Mouse (Mus musculus) retina, postnatal 1 day (tissue): ENCODE measurements around the gene BC034090.

Experiments used
- DNase-seq: peaks from one replicate; pipeline ENCODE4 v3.0.0-alpha.2; 2012

BC034090 gene

DNA sequence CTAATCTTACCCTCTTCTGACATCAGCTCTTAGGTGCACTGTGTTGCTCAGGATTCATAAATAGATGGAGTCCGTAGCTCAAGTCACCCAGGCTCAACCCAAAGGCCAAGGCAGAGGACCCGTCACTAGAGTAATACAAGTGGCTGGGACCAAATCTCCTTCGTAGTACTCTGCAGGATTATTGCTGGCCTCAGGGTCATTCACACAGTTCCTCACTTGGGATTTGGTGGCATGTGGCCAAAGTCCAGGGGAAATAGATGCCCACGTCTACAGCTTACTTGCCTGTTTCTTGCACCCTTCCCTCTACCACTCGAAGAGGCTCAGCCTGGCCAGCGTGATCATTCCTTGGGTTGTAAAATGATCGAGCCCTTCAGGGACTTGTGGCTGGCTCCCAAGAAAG lies 30.3 kb downstream of the BC034090 start:
- no peak for DNase-seq

DNA sequence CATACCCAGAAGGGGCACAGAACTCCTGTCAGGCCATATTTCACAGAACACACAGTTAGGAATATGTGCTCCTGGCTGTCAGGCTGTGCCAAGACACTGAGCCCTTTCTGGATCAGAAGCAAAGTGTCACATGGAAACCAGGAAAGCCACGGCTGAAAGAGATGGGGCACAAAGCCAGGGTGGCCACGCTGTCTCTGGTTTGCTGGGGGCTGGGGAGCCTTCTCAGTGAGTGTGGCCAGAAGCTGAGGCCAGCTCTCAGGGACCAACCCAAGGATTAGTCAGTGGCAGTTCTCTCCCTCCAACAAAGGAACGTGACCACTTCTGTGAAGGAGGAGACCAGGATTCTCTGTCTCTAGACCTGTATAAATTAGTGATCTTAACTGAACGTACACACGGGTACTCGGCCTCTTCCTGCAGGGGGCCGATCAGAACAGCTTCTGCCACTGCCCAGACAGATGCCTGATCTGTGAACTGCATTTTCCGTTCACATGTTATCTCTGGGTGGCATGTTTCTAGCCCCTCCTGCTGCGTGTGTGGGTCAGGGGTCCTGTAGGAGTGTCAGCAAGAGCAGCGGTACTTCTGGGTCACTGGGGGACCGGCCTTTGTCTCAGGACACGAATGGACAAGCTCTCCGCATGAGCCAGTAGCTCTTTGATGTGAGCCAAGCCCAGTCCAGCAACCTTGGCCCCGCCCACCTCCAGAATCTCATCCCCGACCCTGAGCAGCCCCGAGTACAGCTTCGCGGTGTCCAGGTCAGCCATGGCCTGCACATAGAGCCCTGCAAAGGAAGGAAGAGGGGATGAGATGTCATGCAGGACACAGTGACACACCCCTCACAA lies 31.1 kb downstream of the BC034090 start:
- peak; percentile 69 for DNase-seq

DNA sequence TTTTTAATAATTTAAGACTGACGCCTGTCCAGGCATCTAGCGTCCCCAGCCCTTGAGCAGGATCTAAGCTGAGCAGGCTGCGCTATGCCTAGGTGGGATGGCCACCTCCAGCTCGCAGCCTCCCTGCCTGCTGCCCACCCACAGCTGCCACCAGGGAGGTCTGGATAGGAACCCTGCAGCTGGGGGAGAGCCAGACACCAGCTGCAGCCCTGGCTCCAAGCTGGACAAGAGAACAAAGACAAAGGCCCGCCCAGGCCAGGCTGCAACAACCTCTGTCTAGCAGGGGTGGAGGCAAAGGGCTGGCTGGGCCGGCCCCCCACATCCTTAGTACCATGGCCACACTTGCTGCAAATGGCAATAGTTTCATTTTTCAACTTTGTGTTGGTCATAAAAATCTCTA lies 31.8 kb downstream of the BC034090 start:
- peak; percentile 90 for DNase-seq

DNA sequence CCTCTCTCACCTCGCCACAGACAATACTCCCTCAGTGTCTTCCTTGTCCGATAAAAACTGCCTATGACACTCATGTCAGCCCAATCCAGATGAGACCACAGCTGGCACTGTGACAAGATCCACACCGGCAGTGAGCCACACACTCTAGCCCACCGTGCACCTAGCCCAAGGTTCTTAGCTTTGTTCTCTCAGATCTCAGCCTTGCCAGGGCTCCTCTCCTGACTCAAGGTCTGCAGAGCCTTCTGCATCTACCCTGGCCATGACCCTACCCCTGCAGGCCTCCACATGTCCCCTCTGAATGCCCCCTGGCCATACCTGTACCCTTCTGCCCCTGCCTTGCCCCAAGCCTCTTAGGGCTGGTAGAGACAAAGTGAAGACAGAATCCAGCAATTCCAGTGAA lies 32.2 kb downstream of the BC034090 start:
- no peak for DNase-seq

DNA sequence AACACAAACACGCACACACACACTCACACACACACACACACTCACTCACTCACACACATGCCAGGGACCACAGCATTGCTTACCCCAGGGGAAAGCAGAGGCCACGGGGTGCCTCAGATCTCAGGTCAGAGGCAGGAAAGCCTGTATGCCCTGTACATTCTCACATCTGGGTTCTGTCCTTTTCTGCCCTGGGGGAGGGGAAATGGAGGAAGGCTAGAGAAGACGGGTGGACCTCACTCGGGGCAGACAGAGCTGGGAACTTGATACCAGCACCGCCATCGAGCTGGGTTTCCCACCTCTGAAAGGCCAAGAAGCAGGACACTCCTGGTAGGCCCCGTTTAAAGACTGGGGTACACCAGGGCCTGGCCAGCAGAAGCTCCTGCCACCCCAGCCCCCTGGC lies 33.2 kb downstream of the BC034090 start:
- no peak for DNase-seq

DNA sequence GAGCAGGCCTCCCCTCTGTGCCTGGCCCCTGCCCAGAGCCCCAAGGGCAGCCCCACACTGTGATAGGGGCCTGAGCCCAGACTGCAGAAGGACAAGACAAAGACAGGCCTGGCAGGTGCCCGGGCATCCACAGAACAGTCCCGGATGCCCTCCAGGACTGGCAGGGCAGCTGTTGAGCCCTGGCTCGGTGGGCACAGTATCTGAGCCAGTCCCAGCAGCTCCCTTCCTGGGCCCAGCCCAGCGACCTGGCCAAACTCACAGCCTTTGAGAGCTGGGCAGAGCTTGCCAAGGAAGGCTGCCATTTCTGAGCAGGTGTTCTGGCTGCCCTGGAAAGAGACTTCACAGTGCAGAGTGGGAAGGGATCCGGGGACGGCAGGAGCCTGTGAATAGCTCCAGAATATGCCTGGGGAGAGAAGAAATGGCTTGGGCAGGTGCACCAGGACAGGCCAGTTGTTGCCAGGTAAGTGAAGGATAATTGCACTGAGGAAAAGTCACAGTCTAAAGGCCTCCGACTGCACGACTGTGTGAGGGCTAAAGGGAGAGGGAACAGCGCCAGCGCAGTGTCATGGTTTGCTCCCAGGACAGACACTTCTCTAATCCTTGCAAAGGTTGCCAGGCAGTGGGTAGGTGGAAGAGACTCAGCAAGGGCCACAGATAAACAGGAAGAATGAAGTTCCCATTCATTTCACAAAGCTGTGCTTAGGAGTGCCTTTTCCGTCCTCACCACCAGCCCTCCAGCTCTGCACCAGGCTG lies 34.1 kb downstream of the BC034090 start:
- no peak for DNase-seq

DNA sequence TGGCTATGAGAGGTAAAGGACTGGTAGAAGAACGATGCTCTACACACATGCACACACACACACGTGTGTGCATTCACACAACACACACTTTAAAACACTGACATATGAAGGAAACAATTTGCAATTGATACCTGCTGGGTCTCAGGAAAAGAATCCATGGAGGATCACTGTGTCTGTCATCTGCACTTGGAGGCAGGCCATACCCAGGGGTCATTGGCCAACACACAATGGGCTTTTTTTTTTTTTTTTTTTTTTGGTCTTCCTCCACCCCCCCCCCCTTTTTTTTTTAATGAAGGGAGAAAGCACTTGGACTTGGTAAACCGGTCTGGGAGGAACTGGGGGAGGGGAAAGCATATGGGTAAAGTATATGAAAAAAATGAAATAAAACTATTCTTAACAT lies 36.4 kb downstream of the BC034090 start:
- DNase-seq: no peak

DNA sequence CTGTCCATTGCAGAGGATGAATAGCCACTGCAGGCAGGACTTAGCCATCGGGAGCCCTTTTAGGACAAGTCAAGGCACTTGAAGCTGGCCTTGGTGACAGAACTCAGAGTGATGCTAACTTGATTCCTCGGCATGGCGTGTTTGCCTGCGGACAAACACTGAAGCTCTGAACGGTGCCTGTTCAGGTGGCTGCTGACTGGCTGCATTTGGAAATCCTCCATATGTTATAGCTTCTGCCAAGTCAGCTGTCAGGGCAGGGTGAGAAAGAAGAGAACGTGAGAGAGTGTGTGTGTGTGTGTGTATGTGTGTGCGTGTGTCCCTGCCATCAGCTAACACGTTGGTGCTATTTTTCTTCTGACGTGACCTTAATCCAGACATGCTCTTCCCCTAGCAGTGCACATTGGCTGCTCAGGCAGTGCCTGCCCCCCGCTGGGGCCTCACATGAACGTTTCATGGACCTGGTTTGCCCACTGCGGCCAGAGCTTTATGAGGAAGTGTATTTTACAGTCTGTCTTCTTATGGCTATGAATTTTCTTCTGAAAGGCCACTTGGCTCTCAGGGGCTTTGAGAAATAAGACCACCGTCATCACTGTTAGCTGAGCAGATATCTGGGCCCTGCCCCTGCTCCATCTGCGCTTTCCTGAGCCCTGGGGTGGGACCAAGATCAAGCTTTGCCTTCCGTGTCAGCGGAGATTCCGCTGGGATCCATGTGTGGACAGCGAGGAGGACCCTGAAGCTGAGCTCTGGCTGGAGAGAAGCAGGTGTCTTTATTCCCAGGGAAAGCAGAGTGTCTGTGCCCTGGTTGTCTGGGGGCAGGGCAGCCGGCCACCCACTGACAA lies 38.2 kb downstream of the BC034090 start:
- peak; percentile 89 for DNase-seq

DNA sequence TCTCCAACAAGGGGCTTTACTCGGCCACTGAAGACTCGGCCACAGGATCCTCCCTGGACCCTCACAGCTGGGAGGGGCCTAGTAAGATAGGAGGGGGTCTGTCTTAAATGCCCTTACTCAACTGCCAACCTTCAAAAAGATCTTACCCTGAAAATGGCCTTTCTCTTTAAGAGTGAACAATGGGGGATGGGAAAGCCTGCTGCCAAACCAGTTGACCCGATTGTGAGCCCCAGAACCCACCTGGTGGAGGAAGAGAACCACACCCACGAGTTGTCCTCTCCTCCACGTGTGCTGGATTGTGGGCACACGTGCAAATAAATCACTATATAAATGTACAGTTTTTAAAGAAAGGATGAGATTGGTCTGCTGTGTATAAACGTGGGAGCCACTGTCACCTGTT lies 38.9 kb downstream of the BC034090 start:
- peak; percentile 58 for DNase-seq

DNA sequence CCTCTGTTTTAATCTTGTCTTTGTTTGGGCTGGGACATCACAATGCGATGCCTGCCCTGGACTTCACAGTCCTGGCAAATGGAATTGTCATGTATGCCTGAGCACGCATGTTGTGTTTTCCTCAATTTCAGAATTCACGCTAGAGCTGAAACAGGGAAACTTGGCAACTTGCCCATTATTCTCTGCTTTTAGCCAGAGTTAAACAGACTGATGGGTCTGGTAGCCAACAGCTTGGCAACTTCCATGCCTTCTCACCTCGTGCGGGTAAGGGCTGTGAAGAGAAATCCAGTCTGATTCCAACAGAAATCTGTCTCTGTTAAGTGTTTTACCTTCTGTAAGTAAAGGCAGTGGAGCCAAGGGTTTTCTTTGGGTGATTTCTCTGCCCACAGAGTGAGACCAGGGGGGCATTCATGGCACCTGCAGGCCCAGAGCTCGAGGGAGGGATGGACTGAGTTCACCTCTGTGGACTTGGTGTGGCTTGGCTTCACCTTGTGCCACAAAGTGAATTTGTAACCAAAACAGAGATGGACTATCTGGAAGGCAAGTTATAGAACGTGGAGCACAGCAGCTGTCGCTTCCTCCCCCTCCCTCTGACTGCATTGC lies 39.6 kb downstream of the BC034090 start:
- peak; percentile 62 for DNase-seq

DNA sequence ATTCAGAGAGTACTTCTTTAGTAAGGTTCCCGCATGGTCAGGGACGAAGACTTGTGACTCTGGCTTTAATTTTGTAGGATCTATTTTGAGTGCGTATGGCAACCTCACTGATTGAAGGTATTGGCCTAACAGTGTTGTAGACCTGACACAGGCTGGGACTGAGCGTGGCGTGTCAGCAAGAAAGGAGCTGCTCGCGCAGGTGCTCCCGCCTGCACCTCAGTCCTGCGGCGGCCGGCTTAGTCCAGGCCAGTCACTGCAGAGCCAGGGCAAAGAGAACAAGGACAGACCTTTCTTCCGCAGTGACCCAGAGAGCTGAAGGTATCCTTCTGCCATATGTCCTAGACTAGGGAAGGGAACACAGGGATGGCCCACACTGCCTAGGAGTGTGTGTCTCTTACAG lies 40.3 kb downstream of the BC034090 start:
- DNase-seq: no peak

DNA sequence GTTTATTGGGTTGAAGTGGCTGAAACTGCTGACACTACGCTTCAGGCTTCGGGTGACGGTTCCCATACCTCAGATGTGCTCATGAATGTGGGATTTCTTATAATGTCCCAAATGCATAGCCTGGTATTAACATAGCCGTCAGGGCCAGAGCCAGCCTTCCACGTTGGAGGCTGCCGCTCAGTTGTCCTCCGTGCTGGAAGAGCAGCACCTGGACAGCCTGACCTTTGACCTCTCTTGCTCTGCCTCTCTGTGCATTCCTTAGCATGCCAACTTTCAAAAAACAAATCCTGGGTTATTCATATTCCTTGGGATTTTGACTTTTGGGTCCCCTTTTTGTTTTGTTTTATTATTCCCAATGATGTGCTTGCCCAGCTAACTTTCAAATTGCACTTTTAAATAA lies 41.1 kb downstream of the BC034090 start:
- DNase-seq: no peak

DNA sequence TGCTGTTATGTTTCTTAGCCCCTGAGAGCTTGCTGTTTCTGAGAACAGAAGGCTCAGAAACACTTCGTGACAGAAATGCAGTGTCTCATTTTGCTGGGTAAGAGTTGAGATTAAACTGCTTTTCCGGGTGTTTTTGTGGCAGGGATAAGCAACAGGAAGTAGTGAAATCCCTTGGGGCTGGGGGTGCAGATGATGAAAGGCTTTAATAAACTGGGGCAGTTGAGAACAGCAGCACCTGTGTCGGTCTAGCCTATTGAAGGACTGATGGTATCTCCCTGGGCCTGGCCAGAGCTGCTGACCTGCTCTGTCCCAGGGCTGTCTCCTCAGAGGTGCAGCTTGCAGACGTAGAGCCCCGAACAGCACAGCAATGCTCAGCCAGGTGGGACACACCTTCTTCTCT lies 41.8 kb downstream of the BC034090 start:
- DNase-seq: no peak

DNA sequence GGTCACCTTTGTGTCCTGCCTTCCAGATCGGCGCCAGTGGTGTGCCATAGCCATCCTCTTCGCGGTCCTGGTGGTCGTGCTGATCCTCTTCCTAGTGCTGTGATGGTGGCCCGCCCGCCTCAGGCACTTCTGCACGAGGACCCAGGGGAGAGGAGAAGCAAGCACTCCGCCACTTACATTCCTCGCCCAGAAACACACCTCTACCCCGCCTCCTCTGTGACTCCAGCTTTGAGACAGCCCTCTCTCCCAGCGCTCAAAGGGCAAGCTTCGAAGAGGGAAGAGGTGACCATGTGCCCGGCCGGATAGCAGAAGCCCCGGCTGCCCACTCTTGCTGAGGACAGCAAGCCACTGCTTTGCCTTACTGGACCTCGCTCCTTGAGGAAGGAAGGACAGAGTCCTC lies 42.3 kb downstream of the BC034090 start:
- DNase-seq: no peak

DNA sequence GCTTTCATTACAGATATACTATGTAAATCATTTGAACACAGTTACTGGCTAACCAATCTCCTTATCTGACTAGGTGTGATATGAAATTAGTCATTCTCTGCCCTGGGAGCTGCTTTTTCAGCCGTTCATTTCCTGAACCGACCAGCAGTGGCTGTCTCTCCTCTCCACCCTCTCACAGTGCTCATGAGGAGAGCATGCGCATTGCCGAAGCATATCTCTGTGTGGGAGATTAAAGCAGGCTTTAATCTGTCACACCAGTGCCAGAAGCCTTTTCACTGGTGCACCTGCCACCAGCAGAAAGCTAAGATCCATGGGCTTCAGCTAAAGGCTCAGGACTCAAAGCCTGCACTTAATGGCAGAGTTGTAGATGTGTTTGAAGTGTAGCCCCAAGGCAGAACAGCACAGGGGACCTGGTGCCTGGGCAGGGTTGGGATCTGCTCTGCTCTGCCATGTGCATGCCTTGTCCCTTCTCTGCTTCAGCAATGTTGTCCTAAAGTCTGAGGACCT lies 42.8 kb downstream of the BC034090 start:
- peak; percentile 59 for DNase-seq

DNA sequence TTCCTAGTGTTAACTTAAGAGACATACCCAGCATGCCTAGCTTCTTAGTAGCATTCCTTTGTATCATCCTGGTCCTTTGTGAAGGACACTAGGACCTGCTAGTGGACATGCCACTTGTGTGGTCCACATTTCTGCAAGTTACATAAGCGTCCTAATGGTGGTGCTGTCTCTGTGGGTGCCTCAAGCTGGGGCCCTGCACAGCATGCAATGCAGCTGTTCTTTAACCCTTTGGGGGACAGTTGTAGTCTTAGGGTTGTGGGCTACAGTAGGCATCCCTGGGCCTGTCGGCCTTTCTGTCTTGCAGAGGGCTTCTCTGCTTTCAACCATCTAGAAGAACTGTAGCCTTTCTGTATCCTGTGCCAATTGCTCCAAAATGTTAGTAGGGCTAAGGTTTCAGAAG lies 43.3 kb downstream of the BC034090 start:
- DNase-seq: no peak

DNA sequence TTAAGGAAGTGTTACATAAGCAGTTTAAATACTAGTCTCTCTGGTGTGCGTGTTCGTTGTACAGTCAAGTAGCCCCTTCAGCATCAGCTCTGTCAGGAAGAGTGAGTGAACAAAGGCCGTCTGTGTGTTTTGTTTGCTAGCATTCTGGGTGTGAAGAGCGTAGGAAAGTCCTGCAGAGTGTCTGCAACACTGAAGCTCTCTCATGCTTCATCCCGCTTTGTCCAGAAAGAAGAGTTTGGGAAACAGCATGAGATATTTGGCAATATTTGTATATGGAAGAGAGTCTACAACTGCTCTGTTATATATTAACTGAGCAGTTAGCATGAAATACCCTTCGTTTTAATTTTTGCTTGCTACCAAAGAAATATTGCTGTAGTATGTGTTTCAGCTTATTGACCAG lies 44.7 kb downstream of the BC034090 start:
- no peak for DNase-seq

DNA sequence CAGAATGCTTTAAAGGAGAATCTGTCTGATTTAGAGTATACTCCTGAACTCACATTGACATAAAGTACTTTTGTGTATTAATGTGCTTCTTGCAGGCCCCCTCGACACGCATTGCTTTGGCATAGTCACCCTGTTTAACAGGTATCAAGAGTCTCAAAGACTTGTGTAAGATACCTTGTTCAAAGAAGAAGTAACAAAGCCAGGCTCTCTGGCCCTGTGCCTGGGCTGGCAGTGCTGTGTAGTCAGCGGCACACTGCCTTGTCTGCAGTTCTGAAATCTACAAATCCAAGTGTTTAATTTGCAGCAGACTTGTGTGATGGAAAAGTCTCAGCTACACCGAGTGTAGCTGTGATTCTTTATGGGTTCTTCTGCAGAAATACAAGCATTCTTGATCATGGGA lies 47.6 kb downstream of the BC034090 start:
- no peak for DNase-seq

DNA sequence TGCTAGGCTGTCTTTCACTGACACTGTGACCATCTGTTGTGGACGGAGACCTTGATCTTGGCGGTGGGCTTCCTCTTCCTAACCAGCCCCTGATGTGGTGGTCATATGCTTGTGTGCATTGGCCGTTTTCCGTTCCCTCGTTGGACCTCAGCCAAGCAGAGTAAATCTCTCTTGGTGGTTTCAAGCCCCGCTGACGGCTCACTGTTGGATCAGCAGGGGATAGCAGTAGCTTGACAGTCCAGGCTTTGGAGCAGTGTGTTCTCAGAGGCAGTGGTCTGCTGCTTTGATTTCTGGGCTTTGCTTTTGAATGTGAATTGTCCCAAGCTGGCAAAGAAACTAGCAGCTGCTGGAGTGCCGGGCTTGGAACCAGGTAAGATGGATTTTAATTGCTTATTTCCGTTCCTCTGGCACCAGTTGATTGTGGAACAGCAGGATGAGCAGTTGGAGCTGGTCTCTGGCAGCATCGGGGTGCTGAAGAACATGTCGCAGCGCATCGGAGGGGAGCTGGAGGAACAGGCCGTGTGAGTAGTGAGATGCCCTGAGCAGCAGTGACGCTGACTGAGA lies 51.4 kb downstream of the BC034090 start:
- peak; percentile 68 for DNase-seq

DNA sequence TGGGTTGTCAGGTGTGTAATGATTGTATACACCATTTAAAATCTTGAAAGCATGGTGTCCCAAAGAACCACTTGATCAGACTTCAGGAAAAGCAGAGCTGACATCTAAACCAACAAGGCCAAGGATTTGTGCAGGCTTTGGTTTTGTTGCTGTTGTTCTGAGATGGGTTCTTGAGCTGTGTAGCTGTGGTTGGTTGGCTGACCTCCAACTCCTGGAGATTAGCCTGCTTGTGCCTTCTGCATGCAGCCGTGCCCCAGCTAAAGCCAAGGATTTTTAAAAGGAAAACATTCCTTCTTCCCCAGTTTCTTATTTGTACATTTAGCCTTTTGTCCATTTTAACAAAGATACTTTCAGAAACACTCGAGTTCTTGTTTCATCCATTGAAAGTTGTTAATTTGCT lies 52.6 kb downstream of the BC034090 start:
- DNase-seq: peak; percentile 67

DNA sequence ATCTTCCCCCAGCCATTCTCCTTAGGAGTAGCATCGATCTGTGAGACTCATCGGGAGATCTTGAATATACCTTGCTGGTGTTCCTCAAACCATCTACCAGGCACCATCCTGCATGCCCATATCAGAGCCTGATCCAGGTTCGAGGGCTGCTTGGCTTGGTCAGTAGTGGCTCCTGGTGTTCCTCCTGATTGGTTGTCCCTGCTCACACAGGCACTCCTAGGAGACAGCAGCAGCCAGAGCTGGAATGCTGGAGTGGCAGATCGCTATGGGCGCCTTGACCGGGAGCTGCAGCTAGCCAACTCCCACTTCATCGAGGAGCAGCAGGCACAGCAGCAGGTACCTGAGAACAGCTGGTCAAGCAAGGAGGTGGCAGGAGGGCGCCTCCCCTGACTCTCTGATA lies 53.0 kb downstream of the BC034090 start:
- no peak for DNase-seq

DNA sequence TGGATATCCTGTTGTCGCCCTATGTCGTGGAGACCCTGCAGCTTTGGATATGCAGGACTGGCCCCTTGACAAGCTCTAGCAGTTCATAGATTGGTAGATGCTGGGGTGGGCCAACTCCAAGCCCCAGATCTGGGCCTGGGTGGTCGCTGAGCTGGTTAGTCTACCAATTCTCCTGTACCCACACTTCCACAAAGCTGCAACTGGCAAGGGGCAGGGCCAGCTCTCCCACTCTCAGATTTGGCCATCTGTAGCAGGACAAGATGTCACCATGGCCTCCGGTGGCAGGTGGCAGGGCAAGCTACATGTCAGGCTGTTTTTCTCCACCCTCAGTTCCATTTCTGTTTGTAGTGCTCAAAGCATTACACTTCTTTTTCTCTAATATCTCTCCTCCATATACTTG lies 55.6 kb downstream of the BC034090 start:
- DNase-seq: no peak

DNA sequence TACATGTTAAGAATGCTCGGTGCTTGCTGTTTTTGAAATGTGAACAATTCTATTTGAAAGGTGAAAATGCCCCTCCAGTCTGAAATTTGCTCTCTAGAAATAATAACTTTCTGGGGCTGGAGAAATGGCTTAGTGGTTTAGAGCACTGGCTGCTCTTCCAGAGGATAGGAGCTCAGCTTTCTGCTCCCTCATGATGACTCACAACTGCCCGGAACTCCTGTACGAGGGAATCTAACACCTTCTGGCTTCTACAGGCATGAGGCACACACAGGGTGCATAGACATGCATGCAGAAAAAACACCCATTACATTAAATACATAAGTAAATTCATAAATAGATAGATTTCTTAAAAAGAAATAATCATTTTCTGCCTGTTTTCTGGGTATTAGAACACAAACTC lies 60.1 kb downstream of the BC034090 start:
- no peak for DNase-seq
